Comparison of ENCODE assay signal across 16 mouse cellular contexts in the genomic region with DNA sequence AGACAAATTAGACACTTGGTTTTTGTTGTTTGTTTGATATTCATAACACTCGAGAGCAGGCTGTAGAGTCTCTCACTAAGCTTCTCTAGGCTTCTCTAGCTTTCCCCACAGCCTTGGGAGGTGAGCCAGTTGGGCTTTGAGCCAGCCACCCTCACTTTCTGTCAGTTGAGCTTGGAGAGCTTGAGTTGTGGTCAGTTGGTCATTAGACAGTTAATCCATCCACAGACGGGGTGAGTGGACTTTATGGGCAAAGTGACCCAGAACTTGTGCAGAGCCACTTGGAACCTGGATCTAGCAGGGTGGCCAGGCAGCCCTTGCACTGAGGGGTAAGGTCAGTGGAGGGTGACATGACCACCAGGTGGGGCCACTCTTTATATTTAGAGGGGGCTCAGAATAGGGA.
DNase-seq lines count a peak whose midpoint lies in the region; ATAC-seq and TF ChIP-seq lines count a peak whose summit lies in the region.
"Had no signal": no experiment of that assay in that cellular context is flagged by ENCODE, and none has a peak within 500 bp of the region (broad histone marks: within the 10 kb centered on the region; RNA-seq: fewer than 3 reads in every experiment).

No protein-coding gene starts in this region.

- in situ Hi-C loops in Patski (cut with MboI; ENCODE audit: low pct_unique_long_range_greater_than_20kb) = no loop called here

- H3K4me3 ChIP-seq in lung, embryonic 14.5 days (ENCODE audit: low read depth, low read length) = no peak overlapping the region
- H3K4me3 ChIP-seq in lung, postnatal 0 days (ENCODE audit: low read depth, low read length) = no peak overlapping the region
- no peak overlapping the region for H3K4me3 ChIP-seq in neural tube, embryonic 15.5 days (replicated peaks)
- no peak overlapping the region for H3K4me3 ChIP-seq in hindbrain, embryonic 16.5 days (ENCODE audit: low read length)
- H3K4me3 ChIP-seq: heart, embryonic 10.5 days; hindbrain, embryonic 12.5 days; layer of hippocampus, adult 2 months; limb, embryonic 10.5 days; neural tube, embryonic 12.5 days had no signal

- no peaks in the 10 kb centered on the region for H3K27me3 ChIP-seq in lung, embryonic 14.5 days (ENCODE audit: insufficient read depth, low read length)
- no peaks in the 10 kb centered on the region for H3K27me3 ChIP-seq in lung, postnatal 0 days (replicated peaks; ENCODE audit: insufficient read depth, low read length)
- H3K27me3 ChIP-seq in Patski = peaks cover 33% of the 10 kb centered on the region
- H3K27me3 ChIP-seq in neural tube, embryonic 15.5 days (replicated peaks) = no peaks in the 10 kb centered on the region
- no peaks in the 10 kb centered on the region for H3K27me3 ChIP-seq in hindbrain, embryonic 16.5 days (replicated peaks; ENCODE audit: control insufficient read depth, insufficient read depth, low read length)
- H3K27me3 ChIP-seq: hindbrain, embryonic 12.5 days; neural tube, embryonic 12.5 days had no signal

- TF ChIP-seq EP300 in lung, postnatal 0 days (IDR thresholded peaks at IDR 0.05) = no peak

- ATAC-seq in lung, embryonic 14.5 days (ENCODE audit: insufficient read depth) = no peak
- ATAC-seq in lung, postnatal 0 days = no peak
- ATAC-seq in Patski = peak; percentile 49
- ATAC-seq in neural tube, embryonic 15.5 days (ENCODE audit: low FRiP score) = no peak
- ATAC-seq in hindbrain, embryonic 16.5 days = no peak
- ATAC-seq: liver, postnatal 0 days had no signal

- H3K27ac ChIP-seq in lung, embryonic 14.5 days (ENCODE audit: low read depth) = no peak overlapping the region
- H3K27ac ChIP-seq in lung, postnatal 0 days (ENCODE audit: low read length) = no peak overlapping the region
- H3K27ac ChIP-seq in neural tube, embryonic 15.5 days (replicated peaks) = no peak overlapping the region
- H3K27ac ChIP-seq in hindbrain, embryonic 16.5 days (ENCODE audit: low read depth, low read length) = no peak overlapping the region
- H3K27ac ChIP-seq: heart, embryonic 10.5 days; hindbrain, embryonic 12.5 days; layer of hippocampus, adult 2 months; limb, embryonic 10.5 days; neural tube, embryonic 12.5 days had no signal

- H3K9me3 ChIP-seq in lung, embryonic 14.5 days (ENCODE audit: low read depth, low read length) = no peaks in the 10 kb centered on the region
- H3K9me3 ChIP-seq in lung, postnatal 0 days (ENCODE audit: low read length) = no peaks in the 10 kb centered on the region
- no peaks in the 10 kb centered on the region for H3K9me3 ChIP-seq in neural tube, embryonic 15.5 days (replicated peaks)
- H3K9me3 ChIP-seq in hindbrain, embryonic 16.5 days (ENCODE audit: control insufficient read depth, low read length) = no peaks in the 10 kb centered on the region
- H3K9me3 ChIP-seq: heart, embryonic 10.5 days; hindbrain, embryonic 12.5 days; limb, embryonic 10.5 days; neural tube, embryonic 12.5 days had no signal

- WGBS in lung, embryonic 14.5 days = 41% methylated on average over 2 of the region's 2 CpGs
- WGBS in lung, postnatal 0 days = 29% methylated on average over 2 of the region's 2 CpGs
- WGBS in neural tube, embryonic 15.5 days = 68% methylated on average over 2 of the region's 2 CpGs
- 74% methylated on average over 2 of the region's 2 CpGs for WGBS in hindbrain, embryonic 16.5 days

- CTCF ChIA-PET in Patski (lab: Charles Lee) = interaction anchor here (0.7 kb wide), 1 partner anchor 18 kb away, joined by 3 read pairs; no protein-coding TSS in a partner anchor

- no peak for TF ChIP-seq CTCF in lung, embryonic 14.5 days (IDR thresholded peaks at IDR 0.05; ENCODE audit: low read depth)
- no peak; the same call in 1 of the 2 replicates for TF ChIP-seq CTCF in lung, postnatal 0 days (IDR thresholded peaks at IDR 0.05)
- no peak for TF ChIP-seq CTCF in Patski (IDR thresholded peaks at IDR 0.05)

- H3K36me3 ChIP-seq in lung, embryonic 14.5 days (ENCODE audit: insufficient read depth) = no peaks in the 10 kb centered on the region
- H3K36me3 ChIP-seq in lung, postnatal 0 days (ENCODE audit: insufficient read depth, low read length) = no peaks in the 10 kb centered on the region
- H3K36me3 ChIP-seq in neural tube, embryonic 15.5 days = no peaks in the 10 kb centered on the region
- H3K36me3 ChIP-seq in hindbrain, embryonic 16.5 days (ENCODE audit: control insufficient read depth, insufficient read depth, low read length) = no peaks in the 10 kb centered on the region
- H3K36me3 ChIP-seq: heart, embryonic 10.5 days; hindbrain, embryonic 12.5 days; limb, embryonic 10.5 days; neural tube, embryonic 12.5 days had no signal

- no peak overlapping the region for H3K4me2 ChIP-seq in lung, embryonic 14.5 days
- no peak overlapping the region for H3K4me2 ChIP-seq in lung, postnatal 0 days (replicated peaks; ENCODE audit: low read depth, low read length)
- H3K4me2 ChIP-seq in neural tube, embryonic 15.5 days = no peak overlapping the region
- no peak overlapping the region for H3K4me2 ChIP-seq in hindbrain, embryonic 16.5 days (ENCODE audit: low read length)
- H3K4me2 ChIP-seq: hindbrain, embryonic 12.5 days; neural tube, embryonic 12.5 days had no signal

- peaks cover 9% of the 10 kb centered on the region for H3K4me1 ChIP-seq in lung, embryonic 14.5 days (ENCODE audit: insufficient read depth)
- H3K4me1 ChIP-seq in lung, postnatal 0 days (ENCODE audit: insufficient read depth, low read depth, low read length) = peaks cover 3% of the 10 kb centered on the region; the same call in 1 of the 2 replicates
- 0 out of 2 replicates have a peak, but pooled peaks cover 3% of the 10 kb centered on the region for H3K4me1 ChIP-seq in neural tube, embryonic 15.5 days
- H3K4me1 ChIP-seq in hindbrain, embryonic 16.5 days (ENCODE audit: control insufficient read depth, insufficient read depth, low read depth, low read length) = no peaks in the 10 kb centered on the region
- H3K4me1 ChIP-seq: neural tube, embryonic 12.5 days had no signal

- no peak overlapping the region for H3K9ac ChIP-seq in lung, embryonic 14.5 days
- no peak overlapping the region for H3K9ac ChIP-seq in lung, postnatal 0 days (replicated peaks; ENCODE audit: low read depth)
- H3K9ac ChIP-seq in neural tube, embryonic 15.5 days (replicated peaks) = no peak overlapping the region
- no peak overlapping the region for H3K9ac ChIP-seq in hindbrain, embryonic 16.5 days (ENCODE audit: low read depth, low read length)
- H3K9ac ChIP-seq: hindbrain, embryonic 12.5 days; liver, postnatal 0 days; neural tube, embryonic 12.5 days had no signal

- POLR2A ChIA-PET in Patski (lab: Charles Lee) = no interaction called here

- DNase-seq in lung, embryonic 14.5 days = peak; percentile 80
- no peak for DNase-seq in lung, postnatal 0 days (ENCODE audit: low spot score)
- peak; percentile 84 for DNase-seq in Patski (ENCODE audit: low read depth, low spot score)
- DNase-seq in adrenal gland, postnatal 25 days = peak; percentile 85
- DNase-seq in kidney, postnatal 4 days = peak; percentile 75 to 80
- DNase-seq in urinary bladder, postnatal 25 days (ENCODE audit: low spot score) = no peak
- DNase-seq: liver, postnatal 0 days; midbrain, embryonic 14.5 days; right cerebral cortex, postnatal 25 days had no signal

Comparison
In these comparisons a context has a peak if more than half of its experiments do, and no peak if none do; other contexts are left out.
1. DNase-seq: peak in lung, embryonic 14.5 days (single experiment), Patski (single experiment), adrenal gland, postnatal 25 days (single experiment) and kidney, postnatal 4 days (2 of 2); none in lung, postnatal 0 days (single experiment) and urinary bladder, postnatal 25 days (single experiment).